In the genomic region with DNA sequence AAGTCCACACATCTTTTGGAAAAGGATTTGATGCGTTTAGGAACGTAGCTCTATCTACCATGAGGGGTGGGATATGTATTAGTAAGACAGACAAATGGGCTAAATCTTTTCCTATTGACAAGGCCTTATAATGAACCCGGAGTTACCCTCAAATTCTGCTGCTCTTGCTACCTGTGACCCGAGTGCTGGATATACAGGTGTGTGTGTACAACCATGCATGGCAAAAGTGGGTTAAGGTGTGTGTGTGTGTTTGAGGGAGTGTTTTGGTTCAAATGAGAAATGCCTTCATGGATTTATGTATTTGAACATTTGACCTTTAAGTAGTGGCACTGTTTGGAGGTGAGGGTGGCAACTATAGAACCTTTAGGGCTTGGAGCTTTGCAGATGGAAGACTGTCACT, we compare ENCODE assay signal across 31 mouse cellular contexts.
"Had no signal": no experiment of that assay in that cellular context is flagged by ENCODE, and none has a peak within 500 bp of the region (broad histone marks: within the 10 kb centered on the region; RNA-seq: fewer than 3 reads in every experiment).

No protein-coding gene starts in this region.

- ATAC-seq: liver, embryonic 12.5 days; liver, postnatal 0 days; lung, postnatal 0 days; midbrain, embryonic 13.5 days; midbrain, embryonic 15.5 days; midbrain, embryonic 16.5 days had no signal

- DNase-seq: left cerebral cortex, postnatal 4 days; liver; liver, embryonic 13.5 days; liver, postnatal 0 days; lung, adult 18-20 months; lung, adult 2 months; lung, embryonic 14.5 days; lung, postnatal 10 days; lung, postnatal 14 days; lung, postnatal 36 days; lung, postnatal 4 days; midbrain, embryonic 14.5 days had no signal

- H3K4me2 ChIP-seq: limb, embryonic 12.5 days; limb, embryonic 13.5 days; limb, embryonic 15.5 days; liver, embryonic 11.5 days; liver, embryonic 12.5 days; liver, embryonic 13.5 days; liver, embryonic 15.5 days; lung, embryonic 14.5 days; lung, embryonic 15.5 days; midbrain, embryonic 11.5 days; midbrain, embryonic 12.5 days; midbrain, embryonic 13.5 days; midbrain, embryonic 15.5 days had no signal

- H3K4me1 ChIP-seq: limb, embryonic 10.5 days; limb, embryonic 13.5 days; limb, embryonic 15.5 days; liver, embryonic 12.5 days; liver, embryonic 13.5 days; liver, embryonic 15.5 days; lung, embryonic 15.5 days; midbrain, embryonic 10.5 days; midbrain, embryonic 12.5 days; midbrain, embryonic 13.5 days; midbrain, embryonic 15.5 days had no signal

- H3K4me3 ChIP-seq: limb, embryonic 10.5 days; limb, embryonic 12.5 days; limb, embryonic 13.5 days; limb, embryonic 15.5 days; liver, embryonic 12.5 days; liver, embryonic 13.5 days; liver, embryonic 15.5 days; lung, embryonic 15.5 days; megakaryocyte, embryonic 14.5 days; midbrain, embryonic 10.5 days; midbrain, embryonic 12.5 days; midbrain, embryonic 13.5 days; midbrain, embryonic 15.5 days; myocyte had no signal

- H3K9ac ChIP-seq: limb, embryonic 12.5 days; limb, embryonic 13.5 days; limb, embryonic 15.5 days; liver, embryonic 12.5 days; liver, embryonic 13.5 days; liver, embryonic 14.5 days; liver, embryonic 15.5 days; liver, postnatal 0 days; lung, embryonic 14.5 days; lung, embryonic 15.5 days; midbrain, embryonic 12.5 days; midbrain, embryonic 13.5 days; midbrain, embryonic 15.5 days had no signal

- H3K9me3 ChIP-seq: limb, embryonic 10.5 days; limb, embryonic 12.5 days; limb, embryonic 13.5 days; limb, embryonic 15.5 days; liver, embryonic 13.5 days; liver, embryonic 15.5 days; lung, embryonic 15.5 days; megakaryocyte, embryonic 14.5 days; midbrain, embryonic 10.5 days; midbrain, embryonic 12.5 days; midbrain, embryonic 13.5 days; midbrain, embryonic 15.5 days had no signal

- H3K27me3 ChIP-seq: limb, embryonic 12.5 days; limb, embryonic 13.5 days; limb, embryonic 15.5 days; liver, embryonic 12.5 days; liver, embryonic 13.5 days; liver, embryonic 15.5 days; lung, embryonic 15.5 days; megakaryocyte, embryonic 14.5 days; midbrain, embryonic 12.5 days; midbrain, embryonic 13.5 days; midbrain, embryonic 15.5 days had no signal

- H3K27ac ChIP-seq: limb, embryonic 10.5 days; limb, embryonic 12.5 days; limb, embryonic 13.5 days; limb, embryonic 15.5 days; liver, embryonic 12.5 days; liver, embryonic 13.5 days; liver, embryonic 14.5 days; liver, embryonic 15.5 days; lung, embryonic 15.5 days; macrophage; midbrain, embryonic 10.5 days; midbrain, embryonic 12.5 days; midbrain, embryonic 13.5 days; midbrain, embryonic 15.5 days had no signal
